Mouse (Mus musculus): ENCODE measurements at regions not wholly inside any gene's neighbourhood (a gene's known extent, or its start where the extent isn't known, plus 50 kb on each side); places are given as distances from the start of the nearest gene placed in this dataset.

DNA sequence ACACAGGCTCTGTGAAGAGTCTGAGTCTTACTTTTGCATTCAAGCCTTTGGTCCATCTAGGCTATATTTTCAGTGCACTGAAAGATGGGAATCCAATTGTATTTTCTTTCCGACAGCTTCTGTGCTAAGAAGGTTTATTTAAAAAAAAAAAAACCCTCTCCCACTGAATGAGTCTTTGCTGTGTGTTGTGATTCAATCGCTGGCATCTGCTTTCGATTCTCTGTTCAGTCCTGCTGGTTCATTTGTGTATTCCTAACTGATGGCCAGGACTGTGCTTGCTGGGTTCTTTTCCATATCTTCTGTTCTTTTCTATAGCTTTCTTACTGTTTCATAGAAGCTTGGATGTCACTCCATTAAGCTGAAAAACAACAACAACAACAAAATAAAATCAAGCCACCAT lies 132.9 kb downstream of the Tex36 start:
- no peak for DNase-seq (ENCODE audit: low read depth, low spot score)

DNA sequence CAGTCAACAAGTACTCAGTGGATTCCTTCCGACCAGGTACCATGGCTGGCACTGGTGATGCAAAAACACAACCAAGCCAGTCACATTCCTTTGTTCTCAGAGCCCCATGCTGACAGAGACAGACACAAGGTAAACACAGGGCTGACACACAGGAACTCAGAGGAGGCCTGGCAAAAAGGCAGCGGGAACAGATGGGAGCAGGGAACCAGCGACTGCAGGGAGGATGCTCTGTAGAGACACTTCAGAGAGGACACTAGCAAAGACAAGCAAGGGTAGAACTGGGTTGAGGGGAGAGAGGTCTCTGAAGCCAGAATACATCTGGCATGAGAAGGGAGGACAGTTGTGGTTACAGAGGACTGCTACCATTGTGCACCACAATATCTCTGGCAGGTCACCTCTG lies 133.6 kb downstream of the Tex36 start:
- DNase-seq (ENCODE audit: low read depth, low spot score): no peak

DNA sequence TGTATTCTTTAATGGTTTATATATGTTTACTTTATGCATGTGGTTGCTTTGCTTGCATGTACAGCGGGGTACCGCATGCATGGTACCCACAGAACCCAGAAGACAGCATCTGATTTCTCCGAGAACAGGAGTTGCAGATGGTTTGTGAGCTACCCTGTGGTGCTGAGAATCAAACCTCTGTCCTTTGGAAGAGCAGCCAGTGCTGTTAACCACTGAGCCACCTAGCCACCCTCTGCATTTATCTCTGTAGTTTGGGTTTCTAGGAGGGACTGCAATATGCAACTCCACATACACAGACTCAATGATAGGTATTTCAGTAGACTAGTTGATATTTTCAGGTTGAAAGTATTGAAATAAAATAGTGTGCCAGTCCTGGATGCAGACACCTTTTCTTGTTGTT lies 134.4 kb downstream of the Tex36 start:
- no peak for DNase-seq (ENCODE audit: low read depth, low spot score)

DNA sequence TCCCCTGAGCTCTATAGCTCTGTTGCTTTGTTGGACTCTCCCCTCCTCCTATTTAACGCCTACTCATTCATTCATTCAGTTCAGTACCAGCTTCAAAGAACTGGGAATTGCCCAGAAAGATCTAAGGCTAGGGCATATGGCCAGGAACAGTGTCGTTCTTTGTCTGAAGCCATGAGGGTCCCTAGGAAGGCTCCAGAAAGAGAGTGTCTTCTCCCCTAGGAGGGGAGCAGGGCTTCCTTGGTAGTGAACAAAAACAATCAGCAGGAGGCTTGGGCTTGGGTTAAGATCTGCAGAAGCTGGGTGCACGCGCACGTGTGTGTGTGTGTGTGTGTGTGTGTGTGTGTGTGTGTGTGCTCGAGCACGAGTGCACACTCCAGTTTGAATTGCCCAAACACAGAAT lies 142.7 kb downstream of the Tex36 start:
- DNase-seq (ENCODE audit: low read depth, low spot score): no peak

DNA sequence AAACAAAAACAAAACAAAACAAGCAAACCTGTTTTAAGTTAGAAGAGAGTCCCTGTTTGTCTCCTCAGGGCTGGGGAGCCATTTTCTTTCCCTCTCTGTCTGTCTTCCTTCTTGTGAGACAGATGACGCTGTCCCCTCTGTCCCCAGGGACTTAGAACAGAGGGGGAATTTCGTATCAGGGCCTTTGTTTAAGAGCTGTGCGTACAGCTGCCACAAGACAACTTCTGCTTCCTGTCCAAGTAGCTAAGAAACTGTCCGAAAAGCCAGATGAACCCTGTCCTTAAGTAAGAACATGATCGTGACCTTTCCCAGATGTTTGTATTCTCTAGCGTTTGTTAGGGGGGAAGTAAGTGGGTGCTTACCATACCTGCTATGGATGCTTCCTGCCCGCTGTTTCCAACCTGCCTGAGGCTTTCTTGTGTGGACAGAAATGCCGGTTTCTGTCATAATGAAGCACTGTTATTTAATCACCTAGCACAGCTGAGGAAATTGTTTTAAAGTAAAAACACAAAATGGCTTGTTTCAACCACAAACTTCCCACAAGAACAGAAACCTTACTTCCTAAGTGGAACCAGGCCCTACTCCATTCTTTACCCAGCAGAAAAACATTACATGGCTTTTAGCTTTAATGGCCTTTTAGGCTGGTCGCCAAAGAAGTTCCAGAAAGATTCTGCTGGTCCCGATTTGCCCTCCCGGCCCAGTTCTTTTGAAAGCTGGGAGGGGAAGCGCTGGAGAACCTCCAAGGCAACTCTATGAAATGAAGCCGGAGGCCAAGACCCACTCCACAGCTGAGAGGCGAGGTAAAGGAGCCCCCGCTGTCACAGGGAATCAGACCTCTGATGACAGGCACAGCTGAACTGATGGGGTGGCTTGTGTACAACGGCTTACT lies 144.3 kb downstream of the Tex36 start:
- no peak for DNase-seq (ENCODE audit: low read depth, low spot score)

DNA sequence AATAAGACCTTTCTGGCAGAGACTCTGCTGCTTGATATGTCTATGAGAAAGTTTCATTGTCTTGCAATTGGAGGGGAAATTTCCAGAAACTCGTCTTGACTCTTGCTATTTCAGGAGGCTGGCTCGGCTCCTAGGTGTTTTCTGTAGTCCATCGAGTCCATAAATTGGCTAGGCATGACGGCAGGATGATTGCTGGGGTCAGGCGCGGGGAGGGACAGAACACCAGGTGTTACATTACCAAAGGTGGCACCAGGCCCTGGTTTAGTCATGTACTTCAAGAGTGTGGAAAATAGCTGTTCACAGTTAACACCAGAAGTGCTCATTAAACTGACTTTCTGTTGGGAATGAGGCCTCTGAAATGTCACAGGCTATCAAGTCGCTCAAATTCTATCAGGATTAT lies 151.7 kb downstream of the Tex36 start:
- DNase-seq (ENCODE audit: low read depth, low spot score): no peak

DNA sequence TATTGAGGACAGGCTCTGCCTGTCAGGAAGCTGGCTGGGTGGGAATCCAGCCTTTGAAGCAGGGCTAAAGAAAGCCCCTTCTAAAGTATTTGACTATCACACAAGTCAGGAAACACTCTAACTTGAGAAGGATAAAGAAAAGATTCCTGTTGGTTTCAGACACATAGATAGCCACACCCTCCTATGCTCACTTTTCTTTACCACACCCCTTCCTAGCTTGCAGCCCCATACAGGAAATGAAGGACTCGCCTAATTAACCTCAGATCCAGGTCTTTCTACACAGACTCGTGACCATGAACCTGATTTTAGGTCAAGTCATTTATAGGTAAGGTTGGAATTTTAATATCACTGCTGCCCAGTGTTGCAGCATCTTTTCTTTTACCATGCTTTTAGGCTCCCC lies 154.9 kb downstream of the Tex36 start:
- no peak for DNase-seq (ENCODE audit: low read depth, low spot score)

DNA sequence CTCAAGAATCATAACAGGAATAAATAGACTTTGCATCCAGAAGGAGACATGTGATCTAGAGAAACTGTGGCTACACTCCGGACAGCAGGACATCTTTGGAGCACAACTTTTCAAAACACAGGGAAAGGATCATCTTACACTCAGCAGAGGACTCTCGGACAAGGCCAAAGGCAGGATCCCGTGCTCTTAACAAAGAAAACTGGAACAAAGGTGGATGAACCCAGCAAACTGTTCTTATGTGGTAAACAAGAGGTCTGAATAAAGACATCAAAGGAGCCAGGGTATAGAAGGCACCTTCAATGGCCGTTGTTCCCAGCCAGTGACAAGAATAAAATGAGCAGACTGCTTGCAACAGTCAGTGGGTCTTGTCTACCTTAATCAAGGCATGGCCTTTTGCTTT lies 160.3 kb downstream of the Tex36 start:
- DNase-seq (ENCODE audit: low read depth, low spot score): no peak

DNA sequence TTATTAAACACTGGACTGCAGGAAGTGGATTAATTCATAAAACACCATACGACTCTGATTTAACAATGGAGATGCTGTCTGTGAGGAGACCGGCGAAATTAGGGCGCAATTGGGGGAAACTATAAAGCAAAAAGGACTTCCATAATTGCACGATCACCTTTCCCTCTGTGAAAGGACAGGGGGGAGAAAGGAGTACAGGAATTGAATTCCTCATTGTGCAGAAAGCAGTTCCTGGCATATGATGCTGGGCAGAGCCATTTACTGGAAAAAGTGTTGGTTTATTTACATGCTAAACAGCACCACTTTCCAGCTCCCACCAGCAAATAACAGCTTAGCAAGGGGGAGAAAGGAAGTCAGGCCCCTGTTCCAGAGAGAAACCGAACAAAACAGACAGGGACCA lies 160.8 kb downstream of the Tex36 start:
- no peak for DNase-seq (ENCODE audit: low read depth, low spot score)

DNA sequence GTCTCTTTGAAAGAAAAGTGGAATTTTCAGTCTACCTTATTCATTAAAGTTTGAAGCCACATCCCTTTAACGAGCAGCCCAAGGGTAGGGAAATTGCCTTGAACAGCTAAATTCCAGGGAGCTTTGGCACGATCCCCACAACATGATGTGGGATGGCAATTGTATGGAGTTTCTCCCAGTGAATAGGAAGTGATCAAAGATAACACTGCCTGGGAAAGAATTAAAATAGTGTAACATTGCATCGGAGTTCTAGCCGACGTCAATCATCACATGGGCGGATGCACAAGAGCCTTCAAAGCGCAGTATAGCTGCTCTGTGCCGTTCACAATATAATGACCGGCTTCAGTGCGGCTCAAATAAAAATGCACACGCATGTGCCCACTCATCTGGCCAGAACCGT lies 161.2 kb downstream of the Tex36 start:
- no peak for DNase-seq (ENCODE audit: low read depth, low spot score)

DNA sequence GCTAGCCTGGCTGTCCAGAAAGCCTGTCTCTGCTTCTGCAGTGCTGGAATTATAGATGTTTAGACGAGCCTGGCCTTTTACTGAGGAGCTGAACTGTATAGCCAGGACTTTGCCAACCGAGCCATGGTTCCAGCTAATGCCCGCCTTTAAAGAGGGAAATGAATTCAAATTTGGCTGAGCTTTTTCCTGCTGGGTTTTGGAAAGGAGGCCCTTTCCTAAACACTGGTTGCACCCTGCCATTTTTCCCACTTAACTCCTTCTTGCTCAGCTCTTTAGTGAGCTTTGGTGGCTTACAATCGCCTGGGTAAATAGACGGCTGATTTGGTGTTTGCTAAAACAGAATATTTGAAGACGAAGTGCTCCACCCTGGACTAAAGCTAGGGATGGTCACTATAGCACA lies 161.9 kb downstream of the Tex36 start:
- DNase-seq (ENCODE audit: low read depth, low spot score): no peak

DNA sequence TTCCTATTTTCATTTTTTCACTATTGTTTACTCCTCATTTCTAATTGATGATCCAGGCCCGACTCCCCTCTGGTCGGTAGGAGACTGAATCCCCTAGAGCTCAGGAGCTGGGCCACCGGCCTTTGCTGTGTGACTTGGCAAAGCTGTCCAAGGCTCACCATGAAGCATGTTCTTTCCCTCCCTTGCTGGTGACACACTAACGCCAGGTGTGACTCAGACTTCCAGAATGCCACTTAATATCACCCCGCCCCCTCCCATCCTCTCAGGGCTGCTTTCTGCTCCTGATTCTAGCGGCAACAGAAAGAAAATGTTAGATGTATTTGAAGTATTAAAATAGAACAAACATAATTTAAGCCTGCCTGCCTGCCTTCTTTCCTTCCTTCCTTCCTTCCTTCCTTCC lies 163.3 kb downstream of the Tex36 start:
- DNase-seq (ENCODE audit: low read depth, low spot score): no peak

DNA sequence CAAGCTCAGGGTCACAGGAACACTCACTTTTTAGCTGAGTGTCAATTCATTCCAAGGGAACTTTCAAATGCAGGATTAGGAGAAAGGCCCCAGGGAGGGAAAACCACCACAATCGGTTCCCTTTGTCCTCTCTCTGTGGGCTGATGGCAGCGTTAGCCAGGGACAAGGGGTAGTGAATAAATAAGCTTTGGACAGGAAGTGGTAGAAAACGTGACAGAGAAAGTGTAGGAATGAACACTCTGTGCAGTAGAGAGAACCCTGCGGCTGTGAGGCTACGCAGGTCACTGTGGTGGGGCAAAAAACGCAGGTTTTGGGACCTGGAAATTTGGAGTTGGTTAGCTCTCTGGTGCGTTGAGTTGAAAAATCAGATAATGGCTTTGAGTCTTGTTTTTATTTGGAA lies 164.1 kb downstream of the Tex36 start:
- no peak for DNase-seq (ENCODE audit: low read depth, low spot score)

DNA sequence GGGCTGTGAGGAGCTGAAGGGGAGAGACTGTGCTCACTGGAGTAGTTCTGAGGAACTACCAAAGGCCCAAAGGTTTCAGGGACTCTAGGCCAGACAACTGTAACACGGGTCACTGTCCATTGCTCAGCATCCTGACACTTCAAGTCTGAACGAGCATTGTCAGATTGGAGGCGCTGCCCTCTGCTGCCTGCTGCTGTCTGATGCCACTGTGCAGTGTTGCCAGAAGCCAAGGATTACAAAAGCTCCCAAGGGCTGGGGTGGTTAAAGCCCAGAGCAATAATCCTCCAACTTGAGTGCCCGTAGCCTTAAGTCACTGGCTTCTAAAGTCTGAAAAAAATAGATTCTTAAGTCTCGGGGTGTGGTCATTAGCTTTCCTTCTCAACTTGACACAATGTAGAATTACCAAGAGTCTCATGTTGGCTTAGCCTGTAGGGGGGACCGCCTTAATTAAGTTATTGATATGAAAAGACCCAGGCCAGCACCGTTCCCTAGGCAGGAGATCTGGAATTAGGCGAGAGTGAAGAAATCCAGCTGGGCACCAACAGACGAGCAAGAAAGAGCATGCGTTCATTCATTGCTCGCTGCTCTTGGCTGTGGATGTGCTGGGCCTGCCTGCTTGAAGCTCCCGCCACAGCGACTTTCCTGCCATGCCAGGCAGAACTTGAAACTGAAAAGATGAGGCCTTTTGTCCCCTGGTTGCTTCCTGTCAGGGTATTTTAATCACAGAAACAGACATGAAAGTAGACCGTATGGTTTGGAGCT lies 166.2 kb downstream of the Tex36 start:
- DNase-seq (ENCODE audit: low read depth, low spot score): no peak

DNA sequence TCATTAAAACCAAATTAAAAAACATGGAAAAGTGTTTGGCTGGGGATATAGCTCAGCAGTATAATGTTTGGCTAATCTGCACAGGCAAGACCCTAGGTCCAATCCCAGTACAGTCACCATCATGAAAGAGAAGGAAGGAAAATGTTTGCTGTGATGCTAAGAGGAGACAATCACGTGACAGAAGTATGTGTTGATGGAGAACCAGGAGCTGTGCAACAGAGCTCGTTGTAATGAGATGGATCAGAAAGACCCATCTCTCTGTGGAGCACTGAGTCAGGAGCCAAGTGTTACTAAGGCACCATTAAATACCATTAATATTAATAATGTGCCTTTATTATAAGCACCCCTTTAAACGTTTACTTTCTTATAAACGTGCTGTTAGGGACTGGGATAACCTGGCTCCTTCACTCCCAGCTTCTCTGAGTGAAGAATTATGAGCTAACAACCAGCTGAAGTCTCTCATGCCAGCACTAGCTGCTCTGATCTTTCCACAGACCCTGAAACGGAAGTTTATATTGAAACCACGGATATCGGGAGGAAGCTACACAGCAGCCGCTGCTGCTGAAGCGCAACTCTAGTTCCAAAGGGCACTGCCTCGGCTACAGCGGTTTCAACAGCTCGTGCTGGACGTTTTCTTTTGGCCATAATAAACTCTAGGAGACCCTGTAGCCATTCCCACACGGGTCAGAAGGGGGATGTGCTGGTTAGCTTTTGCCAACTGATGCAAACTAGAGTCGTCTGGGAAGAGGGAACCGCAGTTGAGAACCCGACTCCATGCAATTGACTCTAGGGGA lies 167.7 kb downstream of the Tex36 start:
- no peak for DNase-seq (ENCODE audit: low read depth, low spot score)

DNA sequence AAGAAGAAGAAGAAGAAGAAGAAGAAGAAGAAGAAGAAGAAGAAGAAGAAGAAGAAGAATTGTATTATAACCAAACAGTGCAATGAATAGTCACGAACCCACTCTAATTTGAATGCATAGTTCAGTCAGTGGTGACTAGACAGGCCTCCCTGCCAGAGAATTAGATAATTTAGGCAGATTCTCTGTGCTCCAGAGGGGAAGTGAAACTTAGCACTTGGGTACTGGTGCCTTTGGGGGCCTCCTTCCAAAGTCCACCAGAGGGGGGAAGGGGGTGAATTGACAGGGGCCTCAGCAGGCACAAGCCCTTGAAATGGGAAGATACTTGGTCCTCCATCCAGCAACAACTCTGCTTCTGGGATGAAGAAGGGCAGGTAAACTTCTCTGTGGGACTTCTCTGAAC lies 169.6 kb downstream of the Tex36 start:
- no peak for DNase-seq (ENCODE audit: low read depth, low spot score)

DNA sequence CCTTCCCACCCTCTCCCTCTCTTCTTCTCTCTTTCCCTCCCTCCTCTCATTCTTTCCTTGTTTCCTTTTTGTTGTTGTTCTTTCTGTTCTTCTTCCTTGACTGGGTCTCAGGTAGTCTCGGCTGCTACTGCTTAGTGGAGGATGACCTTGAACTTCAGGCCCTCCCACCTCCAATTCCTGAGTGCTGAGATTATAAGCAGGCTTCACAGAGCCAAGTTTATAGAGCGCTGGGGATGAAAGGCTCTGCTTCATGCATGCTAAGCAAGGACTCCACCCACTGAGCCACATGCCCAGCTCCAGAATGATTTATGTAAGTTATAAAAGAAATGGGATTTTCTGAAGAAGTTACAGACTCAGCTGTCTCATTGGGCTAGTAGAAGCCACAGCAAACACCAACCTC lies 199.9 kb downstream of the Tex36 start:
- no peak for DNase-seq (ENCODE audit: low read depth, low spot score)

DNA sequence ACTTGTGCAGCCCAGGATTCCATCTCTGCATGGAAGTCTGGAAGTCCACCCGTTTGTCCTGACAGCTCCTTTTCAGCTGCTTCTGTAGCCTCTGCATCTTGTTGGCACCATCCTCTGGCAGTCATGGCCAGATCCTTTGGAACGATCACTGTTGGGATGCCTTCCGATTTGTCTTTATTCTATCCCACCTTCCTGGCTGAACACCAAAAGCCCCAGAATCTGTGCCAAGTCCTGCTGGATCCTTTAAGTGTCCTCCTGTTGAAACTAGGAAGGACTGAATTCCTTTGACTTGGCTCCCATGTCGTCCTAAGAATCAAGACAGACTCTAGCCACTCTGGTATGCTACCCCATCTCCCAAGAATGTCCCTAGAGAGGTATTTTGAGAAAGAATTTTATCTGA lies 201.3 kb downstream of the Tex36 start:
- no peak for DNase-seq (ENCODE audit: low read depth, low spot score)

DNA sequence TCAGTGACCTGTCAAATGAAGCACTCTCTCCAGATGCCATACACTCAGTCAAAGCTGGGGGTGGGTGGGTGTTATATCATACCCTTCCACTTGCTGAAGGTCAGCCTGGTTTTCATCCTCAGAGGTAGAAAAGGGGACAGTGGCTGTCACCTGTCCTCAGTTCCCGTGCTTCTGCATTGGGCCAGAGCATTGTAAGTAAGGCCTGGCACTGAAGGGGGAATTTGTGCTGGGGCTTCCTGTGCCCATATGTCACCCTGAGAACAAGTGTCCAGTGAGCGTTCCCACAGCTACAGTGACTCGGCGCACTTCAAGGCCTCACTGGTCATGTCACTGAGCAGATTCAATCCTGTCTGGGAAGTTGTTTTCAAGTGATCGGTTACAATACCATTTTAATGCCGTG lies 213.2 kb downstream of the Tex36 start:
- DNase-seq (ENCODE audit: low read depth, low spot score): no peak

DNA sequence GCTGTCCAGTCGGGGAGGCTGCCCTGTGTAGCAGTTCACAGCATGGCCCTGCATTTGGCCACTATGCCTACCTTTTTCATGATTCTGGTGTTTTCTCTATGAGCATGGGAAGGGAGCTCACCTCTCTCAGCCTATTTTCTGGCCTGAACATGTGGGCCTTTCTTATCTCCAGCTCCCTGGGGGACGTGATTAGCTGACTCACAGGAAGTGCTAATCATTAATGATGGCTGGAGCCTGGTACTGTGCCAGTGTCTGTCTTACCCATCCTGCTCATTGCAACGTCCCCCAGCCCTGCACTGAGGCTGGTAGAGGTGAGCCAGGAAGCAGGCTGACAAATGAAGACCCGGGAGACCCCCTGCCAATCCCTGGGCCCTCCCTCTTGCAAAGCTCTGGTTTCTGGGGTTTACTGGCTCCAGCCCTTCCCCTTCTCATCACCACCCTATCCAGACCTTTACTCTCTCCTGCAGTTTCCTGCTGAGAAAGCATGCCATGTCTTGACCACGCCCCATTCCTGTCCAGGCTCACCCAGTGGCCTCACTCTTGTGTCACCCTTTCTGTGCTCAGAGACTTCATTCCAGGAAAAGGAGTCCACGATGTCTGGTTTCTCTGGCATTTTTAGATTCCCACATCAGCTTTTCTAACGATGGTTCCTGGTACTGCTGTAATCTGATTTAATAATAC lies 219.8 kb downstream of the Tex36 start:
- DNase-seq (ENCODE audit: low read depth, low spot score): no peak

DNA sequence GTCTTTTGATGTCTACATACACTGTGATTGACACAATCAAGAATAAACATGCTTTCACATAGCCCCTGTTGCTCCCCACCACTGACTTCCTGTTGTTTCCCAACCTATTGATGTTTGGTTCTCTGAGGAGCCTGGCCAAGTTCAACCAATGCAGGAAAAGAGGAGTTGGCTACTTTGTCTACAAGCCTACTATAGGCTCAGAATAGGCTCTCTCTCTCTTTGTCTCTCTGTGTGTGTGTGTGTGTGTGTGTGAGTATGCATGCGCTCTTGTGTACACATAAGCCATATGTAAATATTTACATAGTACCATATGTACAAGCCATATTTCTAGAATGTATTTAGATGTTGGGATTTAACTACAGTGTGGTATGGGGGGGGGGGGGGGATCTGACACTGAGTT lies 222.6 kb downstream of the Tex36 start:
- DNase-seq (ENCODE audit: low read depth, low spot score): no peak

DNA sequence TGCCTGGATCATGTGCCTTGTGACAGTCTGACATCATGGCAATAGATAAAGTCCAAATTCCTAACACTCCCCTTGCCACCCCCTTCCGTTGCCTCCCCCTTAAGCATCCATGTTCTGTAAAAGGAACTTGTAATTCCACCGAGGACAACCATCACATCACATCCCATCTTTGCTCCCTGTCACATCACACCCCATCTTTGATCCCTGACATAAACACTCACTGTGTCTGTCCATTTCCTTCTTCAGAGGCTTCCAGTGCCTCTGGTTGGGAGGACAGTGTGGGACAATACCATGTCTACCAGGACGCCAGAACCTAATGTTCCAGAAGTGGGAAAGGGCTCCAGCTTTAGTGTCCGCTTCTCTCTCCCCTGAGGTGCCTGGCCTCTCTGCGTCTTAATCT lies 223.6 kb downstream of the Tex36 start:
- no peak for DNase-seq (ENCODE audit: low read depth, low spot score)

Measured in brain, embryonic 18.5 days (tissue).